Mouse (Mus musculus) CD4-positive naive resting alpha-beta T cell, adult 76 days (primary cell): ENCODE measurements around the gene Tacc2. TPM values are rescaled to one million over a fixed set of nuclear protein-coding genes. Genes with fewer than 3 reads are reported as not detected.

ENCODE experiments used
- total RNA-seq: library from RNA; stranded (reverse); gene quantifications from one replicate; pipeline ENCODE4 v1.2.4, GENCODE M21; 2023

The Tacc2 gene
- total RNA-seq, result 13.1 TPM

DNA sequence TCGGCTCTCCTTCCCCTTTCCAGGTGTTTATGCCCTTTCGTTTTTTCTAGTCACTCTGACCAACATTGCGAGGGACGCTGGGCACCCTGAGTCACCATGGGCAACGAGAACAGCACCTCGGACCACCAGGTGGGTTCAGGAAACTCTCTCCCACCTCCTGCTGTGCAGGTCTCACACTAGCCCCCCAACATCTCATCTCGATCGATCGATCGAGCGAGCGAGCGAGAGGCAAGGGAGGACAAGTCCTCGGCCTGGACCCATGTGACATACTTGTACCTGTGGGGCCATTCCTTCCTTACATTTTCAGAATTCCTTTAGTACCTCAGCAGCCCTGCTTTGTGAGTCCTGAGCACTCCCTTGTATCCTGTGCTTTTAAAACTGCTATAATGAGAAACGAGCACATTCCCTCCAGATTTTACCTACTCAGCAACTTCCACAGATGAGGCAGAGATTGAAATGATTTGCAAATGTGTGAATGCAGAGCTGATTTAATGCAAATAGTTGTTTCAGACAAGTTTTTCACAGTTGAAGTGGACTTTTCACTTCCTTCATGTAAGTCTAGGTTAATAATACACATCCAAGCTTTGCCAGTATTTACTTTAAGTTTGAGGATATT is at the start of gene Tacc2:
Gene Tacc2, plus strand, starts transcription at position 51 of the 616 bp plus-strand sequence.

GRCm38 (mm10) chr7:130572821-130573220 is 4.4 kb upstream of the Tacc2 start, which contains the start of gene Nsmce4a:
TSS of gene Nsmce4a (minus strand) at chr7:130573118.

GRCm38 (mm10) chr7:130773914-130774630 is 196.8 kb downstream of the Tacc2 start, which contains the start of gene Btbd16:
TSS of gene Btbd16 (plus strand) at chr7:130774069.

Other genes starting within 250 kb of the Tacc2 start
- 55.5 TPM for gene Ate1, start 57.1 kb upstream of the Tacc2 start, total RNA-seq
- gene Nsmce4a, start 4.3 kb upstream of the Tacc2 start, total RNA-seq, result 103 TPM
- gene Btbd16, start 196.6 kb downstream of the Tacc2 start, total RNA-seq, result not detected